Mouse (Mus musculus) erythroblast, embryonic 14.5 days (primary cell): ENCODE data around the gene Fbn1.

Experiments
- GATA1 ChIP-seq: IDR thresholded peaks from 2 replicates; pipeline ENCODE4 v1.6.1; 2012; ENCODE audit warnings: low read length, inconsistent platforms, mixed read lengths
- TAL1 ChIP-seq: IDR thresholded peaks from 3 replicates; pipeline ENCODE4 v1.6.1; 2012; ENCODE audit warnings: low read length, inconsistent platforms, mixed read lengths

DNA sequence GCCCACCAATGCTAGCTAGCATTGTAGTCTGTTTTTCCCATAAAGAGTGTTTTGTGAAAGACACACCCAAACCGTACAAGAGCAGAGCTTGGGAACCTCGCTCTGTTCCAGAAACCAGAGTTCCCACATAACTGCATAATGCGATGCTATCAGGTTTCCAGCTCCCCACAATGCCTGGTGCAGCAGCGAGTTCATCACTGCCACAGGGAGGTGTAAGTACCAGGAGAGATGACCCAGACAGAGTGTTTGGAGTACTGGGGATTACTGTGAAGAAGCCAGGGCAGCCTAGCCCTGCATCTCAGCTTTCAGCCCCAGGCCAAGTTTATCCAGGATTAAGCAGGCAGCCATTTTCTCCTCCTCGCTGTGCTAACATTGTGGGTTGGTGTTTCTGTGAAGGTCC, 232.2 kb downstream of the Fbn1 start:
- TF ChIP-seq GATA1 (no peak), TAL1 (no peak)
